Mouse (Mus musculus): ENCODE results near the gene Pnmal2.

DNA sequence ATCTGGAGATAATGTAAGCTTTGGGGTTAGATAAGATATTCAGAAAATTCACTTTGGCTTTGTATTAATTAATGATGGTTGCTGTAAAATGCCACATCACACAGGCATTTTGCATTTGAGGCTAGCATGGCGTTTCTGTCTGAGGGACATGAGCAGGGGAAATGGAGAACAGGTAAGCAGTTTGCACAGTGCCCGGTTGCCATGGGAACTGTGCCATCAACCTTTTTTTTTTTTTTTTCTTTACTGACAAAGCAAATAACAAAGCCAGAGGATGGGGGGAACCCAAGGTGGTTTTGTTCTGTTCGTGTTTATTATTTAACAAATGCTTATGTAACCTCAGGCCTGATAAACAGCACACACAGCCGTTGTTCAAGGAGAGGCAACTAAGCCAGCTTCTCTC lies 1.6 kb upstream of the Pnmal2 start:
- TF ChIP-seq POLR2A (IDR thresholded peaks at IDR 0.05; ENCODE audit: low read depth, low read length) = no peak
- no peak for TF ChIP-seq CTCF (IDR thresholded peaks at IDR 0.05; ENCODE audit: extremely low read depth, insufficient read depth, insufficient read length, insufficient replicate concordance)
